Mouse (Mus musculus) embryonic facial prominence, embryonic 10.5 days (tissue): ENCODE measurements at regions not wholly inside any gene's neighbourhood (a gene's known extent, or its start where the extent isn't known, plus 50 kb on each side); places are given as distances from the start of the nearest gene placed in this dataset.

ENCODE experiments used
- DNase-seq: peaks from one replicate; pipeline ENCODE4 v3.0.0-alpha.2; 2017; ENCODE audit warnings: low spot score
- H3K27ac ChIP-seq: fragments of 300-500 bp; sonication (generic); replicated peaks from 2 replicates; pipeline ENCODE4 v1.5.1; 2016; ENCODE audit warnings: mild to moderate bottlenecking
- H3K27me3 ChIP-seq: fragments of 300-500 bp; sonication (generic); replicated peaks from 2 replicates; pipeline ENCODE4 v1.6.1; 2016; ENCODE audit warnings: low read depth, mild to moderate bottlenecking; ENCODE audit not compliant: poor library complexity, severe bottlenecking
- H3K36me3 ChIP-seq: fragments of 300-500 bp; sonication (generic); replicated peaks from 2 replicates; pipeline ENCODE4 v1.6.1; 2016; ENCODE audit warnings: mild to moderate bottlenecking, moderate library complexity
- H3K4me1 ChIP-seq: fragments of 300-500 bp; sonication (generic); 2 replicates; pipeline ENCODE4 v1.6.1; 2016
- H3K4me3 ChIP-seq: fragments of 300-500 bp; sonication (generic); 2 replicates; pipeline ENCODE4 v1.5.1; 2016; ENCODE audit warnings: mild to moderate bottlenecking, moderate library complexity
- H3K9me3 ChIP-seq: fragments of 300-500 bp; sonication (generic); 2 replicates; pipeline ENCODE4 v1.6.1; 2016; ENCODE audit warnings: mild to moderate bottlenecking
- WGBS: fragments of 180-500 bp; shearing (Covaris S2); methylation state at CpG from one replicate; pipeline ENCODE4 v1.1.7; 2016; 5-methylcytosine and 5-hydroxymethylcytosine counted together

GRCm38 (mm10) chr12:104557307-104557706, 84.2 kb upstream of the Gsc start:
- DNase-seq = peak; percentile 32
- H3K36me3 ChIP-seq = no peaks in the 10 kb centered on the region
- H3K9me3 ChIP-seq = no peaks in the 10 kb centered on the region
- H3K27ac ChIP-seq = peak overlapping the region; percentile 49
- no peak overlapping the region for H3K4me3 ChIP-seq
- peaks cover 55% of the 10 kb centered on the region for H3K4me1 ChIP-seq
- H3K27me3 ChIP-seq = peaks cover 9% of the 10 kb centered on the region
- 71% methylated on average over 10 of the region's 10 CpGs for WGBS

- DNase-seq = no peak
- Histone ChIP-seq H3K4me1 (peaks cover 46% of the 10 kb centered on the region), H3K4me3 (no peak overlapping the region), H3K27me3 (peaks cover 7% of the 10 kb centered on the region), H3K9me3 (no peaks in the 10 kb centered on the region), H3K27ac (0 out of 2 replicates have a peak overlapping the region, but pooled peaks have one; percentile 40), H3K36me3 (no peaks in the 10 kb centered on the region)
- WGBS = 90% methylated on average over 2 of the region's 2 CpGs
Measured at GRCm38 (mm10) chr12:104548586-104548985, 75.5 kb upstream of the Gsc start.

- DNase-seq = no peak
- Histone ChIP-seq H3K9me3 (no peaks in the 10 kb centered on the region), H3K27ac (0 out of 2 replicates have a peak overlapping the region, but pooled peaks have one; percentile 30), H3K4me3 (no peak overlapping the region), H3K36me3 (no peaks in the 10 kb centered on the region), H3K4me1 (peaks cover 37% of the 10 kb centered on the region), H3K27me3 (0 out of 2 replicates have a peak, but pooled peaks cover 5% of the 10 kb centered on the region)
- WGBS = 79% methylated on average over 3 of the region's 3 CpGs
Measured at GRCm38 (mm10) chr12:104547561-104547960, 74.4 kb upstream of the Gsc start.

DNA sequence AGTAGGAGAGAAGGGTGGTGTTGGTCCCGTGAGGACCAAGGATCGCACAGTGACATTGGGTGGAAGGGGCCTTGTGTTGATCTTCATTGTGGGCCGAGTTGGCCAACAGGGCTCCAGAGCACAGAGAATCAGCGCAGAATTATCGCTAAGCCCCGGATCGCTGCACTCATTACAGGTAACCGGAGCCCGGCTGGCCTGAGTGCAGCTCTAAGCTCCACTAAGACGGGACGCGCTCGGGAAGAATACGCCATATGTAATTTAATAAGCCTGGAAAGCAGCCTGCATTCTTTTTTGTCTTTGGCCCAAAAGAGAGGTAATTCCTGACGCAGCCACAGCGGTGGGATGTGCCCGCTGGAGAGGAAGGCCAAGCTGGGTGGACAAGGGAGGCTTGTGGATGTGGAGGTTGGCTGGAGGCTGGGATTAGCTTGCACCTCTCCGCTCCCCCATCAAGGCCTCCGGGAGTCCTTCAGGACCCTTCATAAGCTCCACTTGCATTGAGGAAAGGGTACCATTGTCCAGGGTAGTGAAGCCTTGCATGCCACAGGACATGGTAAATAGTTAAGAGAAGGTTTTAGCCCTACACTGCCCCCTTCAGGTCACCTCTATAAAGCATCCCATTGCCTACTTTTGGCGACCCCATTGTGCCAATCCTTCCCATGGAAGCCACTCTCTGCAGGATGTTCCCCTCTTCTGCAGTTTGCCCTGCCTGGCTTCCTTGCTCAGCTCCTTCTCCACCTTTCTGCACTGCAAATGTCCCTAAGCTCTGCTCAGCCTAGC, 73.1 kb upstream of the Gsc start:
- DNase-seq = peak; percentile 65
- H3K27ac ChIP-seq = peak overlapping the region; percentile 65
- no peaks in the 10 kb centered on the region for H3K36me3 ChIP-seq
- no peaks in the 10 kb centered on the region for H3K9me3 ChIP-seq
- H3K4me3 ChIP-seq = no peak overlapping the region
- peaks cover 33% of the 10 kb centered on the region for H3K4me1 ChIP-seq
- H3K27me3 ChIP-seq = 0 out of 2 replicates have a peak, but pooled peaks cover 5% of the 10 kb centered on the region
- 70% methylated on average over 20 of the region's 20 CpGs for WGBS

DNA sequence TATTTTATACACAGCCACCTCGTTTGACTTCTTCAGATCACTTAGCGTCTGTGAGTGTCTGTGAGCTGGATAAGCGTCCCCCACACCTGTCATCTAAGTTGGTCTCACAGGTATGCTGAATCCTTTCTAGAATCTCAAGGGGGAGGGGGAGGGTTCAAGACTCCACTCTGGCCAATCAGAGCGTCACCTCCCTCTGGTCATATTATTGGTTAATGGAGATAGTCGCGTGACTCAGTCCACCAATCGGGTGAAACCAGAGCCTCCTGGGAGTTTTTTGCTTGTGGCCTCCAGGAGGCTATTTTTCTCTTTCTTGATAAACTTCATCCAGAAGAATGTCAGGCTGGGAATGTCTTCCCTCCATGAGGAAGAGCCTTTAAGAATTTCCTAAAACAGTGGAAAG, 66.8 kb upstream of the Gsc start:
- Histone ChIP-seq H3K36me3 (no peaks in the 10 kb centered on the region), H3K27ac (no peak overlapping the region), H3K9me3 (no peaks in the 10 kb centered on the region), H3K27me3 (no peaks in the 10 kb centered on the region), H3K4me3 (no peak overlapping the region), H3K4me1 (peaks cover 7% of the 10 kb centered on the region)
- 94% methylated on average over 7 of the region's 7 CpGs for WGBS
- DNase-seq = no peak

- peaks cover 5% of the 10 kb centered on the region; the same call in 1 of the 2 replicates for H3K4me1 ChIP-seq
- H3K36me3 ChIP-seq = no peaks in the 10 kb centered on the region
- H3K9me3 ChIP-seq = no peaks in the 10 kb centered on the region
- no peak for DNase-seq
- H3K4me3 ChIP-seq = no peak overlapping the region
- H3K27me3 ChIP-seq = peaks cover 1% of the 10 kb centered on the region; the same call in 1 of the 2 replicates
- 91% methylated on average over 2 of the region's 2 CpGs for WGBS
- no peak overlapping the region for H3K27ac ChIP-seq
Measured at GRCm38 (mm10) chr12:104538436-104538835, 65.3 kb upstream of the Gsc start.

DNA sequence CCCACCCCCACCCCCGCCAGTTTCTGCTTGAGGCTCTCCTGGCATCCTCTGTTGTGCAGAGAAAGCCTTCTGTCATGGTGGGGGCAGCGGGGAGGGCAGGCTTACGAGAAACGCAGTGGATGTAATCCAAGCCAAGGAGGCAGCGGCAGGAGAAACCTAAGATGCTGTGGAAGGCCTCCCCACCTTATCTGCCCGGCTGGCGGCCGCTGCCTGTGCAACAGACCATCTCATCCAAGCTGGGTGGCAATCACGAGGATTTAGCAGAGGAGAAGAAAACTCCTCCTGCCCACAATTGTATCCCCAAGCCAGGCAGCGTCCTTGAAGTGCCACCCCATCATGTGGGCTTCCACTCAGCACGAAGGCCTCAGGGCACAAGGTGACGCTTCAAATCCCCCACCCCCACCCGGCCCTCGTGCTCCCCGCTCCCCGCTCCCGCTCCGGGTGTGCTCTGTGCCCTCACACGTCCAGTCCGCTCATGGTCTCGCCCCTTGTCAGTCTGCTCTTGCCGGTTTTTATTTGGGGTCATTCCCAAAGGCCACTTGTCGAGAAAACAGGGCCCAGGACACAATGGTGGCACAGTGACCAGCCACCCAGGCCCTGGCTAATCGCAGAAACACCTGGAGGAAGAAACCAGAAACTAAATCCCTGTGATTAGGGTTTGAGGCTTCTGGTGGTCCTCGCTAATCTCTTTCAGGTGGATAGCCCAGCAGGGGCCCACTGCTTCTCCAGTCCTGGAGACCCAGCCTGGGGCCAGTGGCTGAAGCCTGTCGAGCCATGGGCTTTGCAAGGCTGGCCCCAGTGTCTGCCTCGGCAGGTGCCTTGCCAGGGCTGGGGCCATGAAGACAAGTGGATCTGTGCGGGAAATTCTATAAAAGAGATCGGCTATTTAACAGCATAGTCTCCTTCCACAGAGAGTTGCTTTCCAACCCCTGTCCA, 58.6 kb upstream of the Gsc start:
- Histone ChIP-seq H3K9me3 (no peaks in the 10 kb centered on the region), H3K4me3 (peak overlapping the region; percentile 27), H3K27me3 (peaks cover 38% of the 10 kb centered on the region), H3K4me1 (peaks cover 21% of the 10 kb centered on the region), H3K36me3 (no peaks in the 10 kb centered on the region), H3K27ac (peak overlapping the region; percentile 76)
- peak; percentile 57 for DNase-seq
- 11% methylated on average over 29 of the region's 29 CpGs for WGBS

DNA sequence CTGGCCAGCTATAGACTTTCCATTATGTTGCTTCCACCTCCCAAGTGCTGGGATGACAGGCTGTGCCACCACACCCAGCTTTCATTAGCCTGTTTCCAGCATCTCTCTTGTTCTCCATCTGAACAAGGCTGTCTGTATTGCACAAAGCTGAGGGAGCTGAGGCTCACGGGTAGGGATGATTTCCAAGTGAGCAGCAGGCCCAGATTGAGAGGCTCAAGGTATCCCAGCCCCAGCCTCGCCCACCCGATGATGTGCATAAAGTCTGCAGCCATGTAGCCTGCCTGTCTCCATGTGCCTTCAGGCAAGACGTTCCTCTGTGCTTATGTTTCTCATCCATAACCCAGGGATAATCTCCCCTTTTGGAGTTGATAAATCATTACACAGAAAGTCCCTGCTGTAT, 57.5 kb upstream of the Gsc start:
- no peak overlapping the region for H3K27ac ChIP-seq
- WGBS = 75% methylated on average over 4 of the region's 4 CpGs
- no peaks in the 10 kb centered on the region for H3K36me3 ChIP-seq
- peaks cover 19% of the 10 kb centered on the region for H3K4me1 ChIP-seq
- peaks cover 38% of the 10 kb centered on the region for H3K27me3 ChIP-seq
- H3K4me3 ChIP-seq = no peak overlapping the region
- peaks cover 9% of the 10 kb centered on the region for H3K9me3 ChIP-seq
- no peak for DNase-seq
